ENCODE assay signal across 16 mouse cellular contexts in genomic region chr10:44502891-44503290, GRCm38 (mm10). TPM values are rescaled to one million over a fixed set of nuclear protein-coding genes. Genes with fewer than 3 reads are reported as not detected.
DNase-seq lines count a peak whose midpoint lies in the region; ATAC-seq lines count a peak whose summit lies in the region.
"Had no signal": no experiment of that assay in that cellular context is flagged by ENCODE, and none has a peak within 500 bp of the region (broad histone marks: within the 10 kb centered on the region; RNA-seq: fewer than 3 reads in every experiment).

No protein-coding gene starts in this region.

- no peak overlapping the region; the same call in 1 of the 2 replicates for H3K4me2 ChIP-seq in lung, embryonic 16.5 days (ENCODE audit: low read depth, low read length)
- H3K4me2 ChIP-seq: heart, embryonic 15.5 days; liver, embryonic 12.5 days; midbrain, embryonic 15.5 days had no signal

- H3K36me3 ChIP-seq in lung, embryonic 16.5 days (ENCODE audit: control insufficient read depth, insufficient read depth, low read length): no peaks in the 10 kb centered on the region
- H3K36me3 ChIP-seq: heart, embryonic 15.5 days; limb, embryonic 10.5 days; liver, embryonic 12.5 days; midbrain, embryonic 15.5 days had no signal

- peak; percentile 18 to 57 for DNase-seq in heart, adult 18-20 months
- DNase-seq in heart, postnatal 25 days (ENCODE audit: low spot score): no peak
- DNase-seq in lung, postnatal 36 days: no peak
- peak; percentile 17 to 31 for DNase-seq in heart, postnatal 14 days
- peak; percentile 4 for DNase-seq in skeletal muscle tissue, adult 2 months (ENCODE audit: low read depth, low spot score)
- no peak for DNase-seq in layer of hippocampus, adult 11-12 months (ENCODE audit: low spot score)
- DNase-seq: cerebellum, postnatal 14 days; gastrocnemius, adult 2 months; right cerebral cortex, postnatal 14 days had no signal

- peak; percentile 71 for ATAC-seq in lung, embryonic 16.5 days (ENCODE audit: low read depth)
- ATAC-seq: forebrain, embryonic 14.5 days; hindbrain, postnatal 0 days; liver, embryonic 12.5 days; midbrain, embryonic 15.5 days had no signal

- no peaks in the 10 kb centered on the region for H3K27me3 ChIP-seq in lung, embryonic 16.5 days (ENCODE audit: control insufficient read depth, insufficient read depth, low read depth, low read length)
- H3K27me3 ChIP-seq: heart, embryonic 15.5 days; midbrain, embryonic 15.5 days had no signal

- no peaks in the 10 kb centered on the region for H3K9me3 ChIP-seq in lung, embryonic 16.5 days (ENCODE audit: control insufficient read depth, low read length)
- H3K9me3 ChIP-seq: heart, embryonic 15.5 days; limb, embryonic 10.5 days; liver, embryonic 12.5 days; midbrain, embryonic 15.5 days had no signal

- WGBS in lung, embryonic 16.5 days: 74% methylated on average over 13 of the region's 13 CpGs

- H3K4me3 ChIP-seq in lung, embryonic 16.5 days (ENCODE audit: low read length): no peak overlapping the region
- H3K4me3 ChIP-seq: gastrocnemius, adult 2 months; heart, embryonic 15.5 days; limb, embryonic 10.5 days; liver, embryonic 12.5 days; midbrain, embryonic 15.5 days had no signal

- intact Hi-C loops in heart, postnatal 25 days (cut with DNase I): no loop called here
- intact Hi-C loops in heart, postnatal 14 days (cut with DNase I): loop anchor here (5.0 kb wide), 1 partner anchor 41 kb away; no protein-coding TSS in a partner anchor

- H3K27ac ChIP-seq in lung, embryonic 16.5 days (ENCODE audit: low read length): no peak overlapping the region
- H3K27ac ChIP-seq: gastrocnemius, adult 2 months; heart, embryonic 15.5 days; hindbrain, postnatal 0 days; limb, embryonic 10.5 days; liver, embryonic 12.5 days; midbrain, embryonic 15.5 days had no signal

- peaks cover 3% of the 10 kb centered on the region; the same call in 1 of the 2 replicates for H3K4me1 ChIP-seq in lung, embryonic 16.5 days (replicated peaks; ENCODE audit: control insufficient read depth, insufficient read depth, low read length)
- H3K4me1 ChIP-seq: heart, embryonic 15.5 days; midbrain, embryonic 15.5 days had no signal

- H3K9ac ChIP-seq in lung, embryonic 16.5 days (ENCODE audit: low read length): no peak overlapping the region
- H3K9ac ChIP-seq: heart, embryonic 15.5 days; liver, embryonic 12.5 days; midbrain, embryonic 15.5 days had no signal

RNA-seq across cellular contexts. Expression of gene Prdm1, which starts 25.4 kb away (rescaled TPM):
- 1 to 10 TPM in 1 of 2 experiments, under 1 TPM in 1; 0.46 to 1.6 TPM for total RNA-seq in heart, adult 18-20 months (2021)
- 1 to 10 TPM; 1.8 to 2.9 TPM for total RNA-seq in heart, postnatal 25 days (2021)
- 2.3 and 2.5 TPM in 2 replicates for polyA plus RNA-seq in lung, embryonic 16.5 days (2015; fragmentation: Nextera tagmentation; extraction: Ambion mirVana)
- 1 to 10 TPM; 1.6 to 2.1 TPM for total RNA-seq in heart, postnatal 14 days (2021)

Comparison
In these comparisons a context has a peak if more than half of its experiments do, and no peak if none do; other contexts are left out.
1. DNase-seq: peak in heart, adult 18-20 months (2 of 2), heart, postnatal 14 days (2 of 2) and skeletal muscle tissue, adult 2 months (single experiment); none in heart, postnatal 25 days (single experiment), lung, postnatal 36 days (single experiment) and layer of hippocampus, adult 11-12 months (single experiment).